Mouse (Mus musculus) embryonic fibroblast, embryonic 13.5 days (primary cell): ENCODE data around the gene Tbcd.

Experiments
- CTCF ChIP-seq: IDR thresholded peaks from 2 replicates; pipeline ENCODE4 v1.5.1; 2011; ENCODE audit warnings: mild to moderate bottlenecking, control low read depth, low read length, moderate library complexity, borderline replicate concordance; ENCODE audit not compliant: insufficient read depth
- POLR2A ChIP-seq: IDR thresholded peaks from 2 replicates; pipeline ENCODE4 v1.6.1; 2011; ENCODE audit warnings: low read depth, mild to moderate bottlenecking, control low read depth, low read length, moderate library complexity

GRCm38 (mm10) chr11:121420830-121421552, 30.8 kb upstream of the Tbcd start, which contains the start of gene Fn3krp:
- TF ChIP-seq CTCF, result peak; percentile 38; the same call in 1 of the 2 replicates
- TF ChIP-seq POLR2A, result peak; percentile 64
